Mouse (Mus musculus) intestine, embryonic 15.5 days (tissue): ENCODE results near the gene Gm21830. TPM values are rescaled to one million over a fixed set of nuclear protein-coding genes. Genes with fewer than 3 reads are reported as not detected.

Experiments used
- ATAC-seq: fragments of 200-750 bp; cut with Nextera tagmentation; 2 replicates; pipeline ENCODE4 v1.8.0; 2017; ENCODE audit warnings: moderate TSS enrichment, moderate library complexity
- H3K27ac ChIP-seq: fragments of 300-500 bp; sonication (generic); 2 replicates; pipeline ENCODE4 v1.5.1; 2015; ENCODE audit warnings: mild to moderate bottlenecking, inconsistent platforms
- H3K27me3 ChIP-seq: fragments of 300-500 bp; sonication (generic); replicated peaks from 2 replicates; pipeline ENCODE4 v1.6.1; 2015; ENCODE audit warnings: inconsistent platforms
- H3K36me3 ChIP-seq: fragments of 300-500 bp; sonication (generic); 2 replicates; pipeline ENCODE4 v1.6.1; 2015; ENCODE audit warnings: inconsistent platforms
- H3K4me1 ChIP-seq: fragments of 300-500 bp; sonication (generic); replicated peaks from 2 replicates; pipeline ENCODE4 v1.6.1; 2015; ENCODE audit warnings: inconsistent platforms
- H3K4me2 ChIP-seq: fragments of 300-500 bp; sonication (generic); replicated peaks from 2 replicates; pipeline ENCODE4 v1.6.1; 2015; ENCODE audit warnings: mild to moderate bottlenecking, inconsistent platforms
- H3K4me3 ChIP-seq: fragments of 300-500 bp; sonication (generic); replicated peaks from 2 replicates; pipeline ENCODE4 v1.5.1; 2015; ENCODE audit warnings: inconsistent platforms
- H3K9ac ChIP-seq: fragments of 300-500 bp; sonication (generic); 2 replicates; pipeline ENCODE4 v1.6.1; 2015; ENCODE audit warnings: inconsistent platforms
- H3K9me3 ChIP-seq: fragments of 300-500 bp; sonication (generic); 2 replicates; pipeline ENCODE4 v1.6.1; 2016; ENCODE audit warnings: inconsistent platforms
- WGBS: fragments of 180-500 bp; shearing (Covaris S2); methylation state at CpG from one replicate; pipeline ENCODE4 v1.1.7; 2015; 5-methylcytosine and 5-hydroxymethylcytosine counted together
- polyA plus RNA-seq: library from polyadenylated mRNA; unstranded; fragments of >200 nt; fragmentation: Nextera tagmentation; extraction: Ambion mirVana; gene quantifications from 2 replicates; pipeline ENCODE4 v1.2.1, GENCODE M21; 2015

Gene Gm21830
- polyA plus RNA-seq, 1 experiment from 2014 or later, result not detected

DNA sequence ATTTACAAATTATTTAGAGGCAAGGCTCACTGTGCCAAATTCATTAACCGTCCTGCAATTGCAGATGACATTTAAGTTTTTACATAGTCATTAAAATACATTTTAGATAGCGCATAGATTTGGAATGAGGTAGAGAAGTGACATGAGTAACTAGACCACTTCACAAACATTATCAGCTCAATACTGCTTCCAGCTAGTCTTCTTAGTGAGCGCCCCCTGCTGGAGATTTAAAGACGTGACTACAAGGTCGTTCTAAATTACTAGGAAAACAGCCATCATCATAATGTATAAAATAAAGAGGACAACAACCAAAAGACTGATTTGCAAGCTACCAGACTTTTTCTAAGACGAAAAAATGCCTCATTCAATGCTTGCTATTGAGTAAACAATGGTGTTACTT lies 64.2 kb downstream of the Gm21830 start:
- no peak overlapping the region for H3K4me3 ChIP-seq
- WGBS, result 21% methylated on average over 6 of the region's 6 CpGs

GRCm38 (mm10) chr2:67481051-67481450 lies 67.5 kb downstream of the Gm21830 start:
- no peak overlapping the region for H3K9ac ChIP-seq
- H3K9me3 ChIP-seq, result no peaks in the 10 kb centered on the region
- ATAC-seq, result no peak
- no peak overlapping the region for H3K27ac ChIP-seq
- no peak overlapping the region for H3K4me3 ChIP-seq
- no peaks in the 10 kb centered on the region for H3K4me1 ChIP-seq
- no peaks in the 10 kb centered on the region for H3K27me3 ChIP-seq
- H3K36me3 ChIP-seq, result no peaks in the 10 kb centered on the region
- WGBS, result 73% methylated on average over 3 of the region's 3 CpGs
- H3K4me2 ChIP-seq, result no peak overlapping the region

More for the DNA sequence above, 64.2 kb downstream of the Gm21830 start:
- no peaks in the 10 kb centered on the region for H3K36me3 ChIP-seq
- no peaks in the 10 kb centered on the region for H3K4me1 ChIP-seq
- no peaks in the 10 kb centered on the region for H3K27me3 ChIP-seq
- H3K9me3 ChIP-seq, result no peaks in the 10 kb centered on the region
- H3K4me2 ChIP-seq, result no peak overlapping the region
- H3K27ac ChIP-seq, result no peak overlapping the region
- no peak for ATAC-seq
- no peak overlapping the region for H3K9ac ChIP-seq

Other genes starting within 250 kb of the Gm21830 start
- not detected in 2 replicates for gene Gm26727, start 19.5 kb downstream of the Gm21830 start, polyA plus RNA-seq
- gene Xirp2, start 32.3 kb downstream of the Gm21830 start, polyA plus RNA-seq, result not detected in 2 replicates
- 2.6 and 4.1 TPM in 2 replicates for gene B3galt1, start 152.1 kb downstream of the Gm21830 start, polyA plus RNA-seq